Mouse (Mus musculus) natural killer cell, adult 2 months (primary cell): ENCODE measurements at regions not wholly inside any gene's neighbourhood (a gene's known extent, or its start where the extent isn't known, plus 50 kb on each side); places are given as distances from the start of the nearest gene placed in this dataset.

ENCODE experiments used
- DNase-seq, 2 experiments: peaks; one replicate each; pipeline ENCODE4 v3.0.0; 2022; ENCODE audit warnings: low spot score in 2 of 2

DNA sequence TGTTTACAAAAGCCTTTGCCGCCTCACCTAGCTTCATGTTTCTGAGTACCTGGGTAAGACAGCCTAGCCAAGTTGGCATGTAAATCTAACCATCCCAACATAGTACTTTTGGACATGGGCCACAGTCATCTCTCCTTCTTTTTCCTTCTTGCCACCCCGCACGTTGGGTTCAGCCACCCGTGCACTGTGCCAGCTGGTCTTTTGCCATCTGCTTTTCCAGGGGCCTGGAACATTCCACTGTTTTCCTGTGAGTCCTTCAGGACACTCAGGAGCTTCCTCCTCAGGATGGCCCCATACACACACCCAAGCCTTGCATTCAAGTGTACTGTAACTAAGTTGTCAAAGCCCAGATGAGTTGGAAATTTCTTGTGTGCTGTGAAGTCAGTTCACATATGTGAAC, 132.2 kb upstream of the Jun start:
- no peak for DNase-seq

GRCm38 (mm10) chr4:95185113-95185915, 133.3 kb upstream of the Jun start:
- no peak for DNase-seq

DNA sequence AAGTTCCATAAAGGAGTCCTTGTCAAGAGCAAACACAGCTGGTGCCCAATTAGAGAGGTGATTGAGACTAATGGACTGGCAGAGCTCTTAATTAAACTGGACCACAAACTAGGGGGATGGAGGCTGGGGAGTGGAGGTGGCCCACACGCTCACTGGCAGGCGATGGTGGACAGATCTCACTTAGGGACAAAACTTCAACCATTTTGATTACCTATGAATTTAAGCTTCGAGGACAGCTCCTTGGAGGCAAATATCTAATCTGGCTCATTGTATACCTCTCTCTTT, 133.8 kb upstream of the Jun start:
- no peak for DNase-seq

- no peak for DNase-seq
Observed at GRCm38 (mm10) chr4:95188107-95188506, 136.1 kb upstream of the Jun start.

- DNase-seq: no peak
Observed at GRCm38 (mm10) chr4:95191654-95192406, 139.8 kb upstream of the Jun start.

DNA sequence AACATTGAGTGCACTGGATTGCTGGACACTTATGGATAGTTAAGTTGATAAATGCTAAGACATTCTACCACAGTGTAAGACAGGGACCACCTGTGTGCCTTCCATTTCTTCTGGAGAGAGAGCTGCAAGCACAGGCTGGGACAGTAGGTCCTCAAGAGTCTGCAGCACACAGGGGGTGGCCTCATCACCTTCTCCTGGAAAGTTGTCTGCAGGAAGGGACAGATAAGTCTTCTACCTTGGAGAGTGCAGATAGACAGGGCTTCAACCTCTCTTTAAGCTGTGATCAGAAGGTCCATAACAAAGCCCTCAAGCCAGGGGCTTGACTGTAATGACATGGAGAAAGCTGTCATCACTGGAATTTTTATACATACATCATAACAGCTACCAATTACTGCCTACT, 140.5 kb upstream of the Jun start:
- DNase-seq: no peak

DNA sequence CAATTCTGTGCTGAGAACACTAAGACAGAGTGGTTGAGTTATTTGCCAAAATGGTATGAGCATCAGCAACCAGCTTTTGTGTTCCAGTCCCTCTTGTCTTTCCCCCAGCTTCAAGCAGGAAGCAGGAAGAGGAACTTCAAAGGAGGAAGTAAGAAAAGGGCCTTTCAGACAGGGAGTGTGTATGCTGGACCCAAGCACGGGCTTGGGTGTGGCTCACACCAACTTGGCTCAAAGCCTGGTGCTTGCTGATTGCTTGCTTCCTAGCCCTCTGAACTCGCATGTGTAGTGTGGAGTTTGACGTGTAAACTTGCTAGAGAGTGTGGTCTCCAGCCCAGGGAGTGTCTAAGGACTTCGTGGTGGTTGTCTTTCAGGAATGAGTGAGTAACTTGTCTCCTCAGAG, 141.0 kb upstream of the Jun start:
- peak; percentile 36 to 48 for DNase-seq

DNA sequence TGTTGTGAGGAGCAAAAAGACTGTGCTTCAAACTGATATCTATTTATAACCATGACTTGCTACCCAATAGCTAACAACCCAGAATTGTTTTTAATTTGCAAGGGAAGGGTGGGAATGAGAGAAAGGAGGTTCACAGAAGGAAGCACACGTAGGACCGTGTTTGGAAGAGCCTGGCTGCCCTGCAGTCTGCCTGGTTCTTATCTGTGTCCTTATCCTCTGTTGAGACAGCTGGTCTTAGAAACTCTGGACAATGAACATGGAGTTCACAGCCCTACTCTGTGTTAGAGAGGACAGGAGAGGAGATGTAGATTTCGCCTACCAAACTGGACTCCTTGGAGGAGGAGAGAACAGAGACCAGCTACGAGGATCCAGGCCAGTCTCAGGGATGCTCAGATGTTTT, 141.5 kb upstream of the Jun start:
- no peak for DNase-seq

DNA sequence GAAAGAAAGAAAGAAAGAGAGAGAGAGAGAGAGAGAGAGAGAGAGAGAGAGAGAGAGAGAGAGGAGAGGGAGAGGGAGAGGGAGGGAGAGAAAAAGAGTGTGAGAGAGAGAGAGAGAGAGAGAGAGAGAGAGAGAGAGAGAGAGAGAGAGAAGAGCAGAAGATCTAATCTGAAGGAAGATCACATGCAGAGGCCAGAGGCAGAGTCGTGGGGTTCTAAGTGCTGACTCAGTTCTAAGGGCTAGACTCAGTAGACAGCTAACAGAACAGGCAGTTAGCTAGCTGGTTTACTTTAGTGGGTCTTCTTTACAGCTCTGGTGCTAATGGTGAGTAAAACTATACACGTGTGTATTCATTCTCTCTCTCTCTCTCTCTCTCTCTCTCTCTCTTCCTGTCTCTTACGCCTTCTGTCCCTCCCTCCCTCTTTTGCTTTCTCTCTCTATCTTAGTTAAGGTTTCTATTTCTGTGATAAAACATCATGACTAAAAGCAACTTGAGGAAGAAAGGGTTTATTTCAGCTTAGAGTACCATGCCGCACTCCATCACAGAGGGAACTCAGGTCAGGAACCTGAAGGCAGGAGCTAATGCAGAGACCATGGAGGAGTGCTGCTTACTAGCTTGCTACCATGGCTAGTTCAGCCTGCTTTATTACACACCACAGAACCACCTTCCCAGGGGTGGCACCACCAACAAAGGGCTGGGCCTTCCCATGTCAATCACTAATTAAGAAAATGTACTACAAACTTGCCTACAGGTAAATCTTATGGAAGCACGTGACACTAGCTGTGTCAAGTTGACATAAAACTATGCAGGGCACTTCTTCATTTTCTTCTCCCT, 142.8 kb upstream of the Jun start:
- DNase-seq: no peak

- DNase-seq: peak in 1 of 2 experiments; percentile 49
Observed at GRCm38 (mm10) chr4:95196106-95196505, 144.1 kb upstream of the Jun start.

DNA sequence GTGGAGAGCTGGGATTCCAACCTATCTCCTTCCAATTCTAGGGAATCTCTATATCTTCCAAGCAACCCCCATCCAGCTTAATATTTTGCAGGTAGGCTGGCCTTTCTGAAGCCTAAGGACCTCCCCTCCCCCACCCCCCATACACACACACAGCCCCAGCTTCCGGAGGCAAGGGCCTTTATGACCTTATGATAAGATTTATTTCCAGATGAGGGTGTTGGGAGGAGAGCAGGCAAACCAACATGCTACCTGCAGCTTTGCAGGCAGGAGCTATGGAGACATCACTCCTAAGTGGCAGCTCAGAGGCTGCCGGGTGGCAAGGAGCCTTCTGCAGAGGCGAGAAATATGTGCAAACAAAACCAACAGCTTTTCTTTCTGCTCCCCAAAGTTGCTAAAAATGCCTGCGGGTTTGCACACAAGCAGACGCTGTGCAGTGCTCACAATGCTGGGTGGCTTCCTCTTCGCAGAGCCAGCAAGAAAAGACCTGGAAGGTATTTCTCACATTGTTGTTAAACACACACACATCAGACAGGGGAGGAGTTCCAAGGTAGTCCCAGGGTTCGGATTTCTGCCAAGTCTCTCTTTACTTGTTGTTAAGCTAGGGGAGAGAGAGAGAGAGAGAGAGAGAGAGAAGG, 145.2 kb upstream of the Jun start:
- no peak for DNase-seq

DNA sequence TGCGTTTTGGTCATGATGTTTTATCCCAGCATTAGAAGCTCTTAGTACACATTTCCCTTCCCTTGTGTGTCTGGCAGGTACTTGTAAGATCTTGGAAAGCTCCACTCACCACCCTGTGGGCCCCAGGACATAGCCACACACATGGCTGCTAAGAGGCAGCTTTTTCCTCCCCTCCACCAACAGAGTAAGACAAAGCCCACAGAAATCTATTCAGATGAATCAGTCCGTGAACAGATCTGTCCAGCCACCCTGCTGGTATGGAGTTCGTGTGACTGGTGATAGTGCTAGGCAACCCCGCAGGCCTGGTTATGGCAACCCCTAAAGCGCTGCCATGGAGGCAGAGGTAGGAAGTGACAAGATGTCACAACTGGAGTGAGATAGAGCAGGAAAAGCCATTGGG, 147.4 kb upstream of the Jun start:
- no peak for DNase-seq

- no peak for DNase-seq
Observed at GRCm38 (mm10) chr4:95200130-95200529, 148.1 kb upstream of the Jun start.

- no peak for DNase-seq
Observed at GRCm38 (mm10) chr4:95202478-95202877, 150.5 kb upstream of the Jun start.

- no peak for DNase-seq
Observed at GRCm38 (mm10) chr4:95203577-95203976, 151.6 kb upstream of the Jun start.

- no peak for DNase-seq
Observed at GRCm38 (mm10) chr4:95205372-95205771, 153.3 kb upstream of the Jun start.

GRCm38 (mm10) chr4:95207783-95208182, 155.8 kb upstream of the Jun start:
- DNase-seq: no peak

- DNase-seq: no peak
Observed at GRCm38 (mm10) chr4:95208827-95209226, 156.8 kb upstream of the Jun start.

DNA sequence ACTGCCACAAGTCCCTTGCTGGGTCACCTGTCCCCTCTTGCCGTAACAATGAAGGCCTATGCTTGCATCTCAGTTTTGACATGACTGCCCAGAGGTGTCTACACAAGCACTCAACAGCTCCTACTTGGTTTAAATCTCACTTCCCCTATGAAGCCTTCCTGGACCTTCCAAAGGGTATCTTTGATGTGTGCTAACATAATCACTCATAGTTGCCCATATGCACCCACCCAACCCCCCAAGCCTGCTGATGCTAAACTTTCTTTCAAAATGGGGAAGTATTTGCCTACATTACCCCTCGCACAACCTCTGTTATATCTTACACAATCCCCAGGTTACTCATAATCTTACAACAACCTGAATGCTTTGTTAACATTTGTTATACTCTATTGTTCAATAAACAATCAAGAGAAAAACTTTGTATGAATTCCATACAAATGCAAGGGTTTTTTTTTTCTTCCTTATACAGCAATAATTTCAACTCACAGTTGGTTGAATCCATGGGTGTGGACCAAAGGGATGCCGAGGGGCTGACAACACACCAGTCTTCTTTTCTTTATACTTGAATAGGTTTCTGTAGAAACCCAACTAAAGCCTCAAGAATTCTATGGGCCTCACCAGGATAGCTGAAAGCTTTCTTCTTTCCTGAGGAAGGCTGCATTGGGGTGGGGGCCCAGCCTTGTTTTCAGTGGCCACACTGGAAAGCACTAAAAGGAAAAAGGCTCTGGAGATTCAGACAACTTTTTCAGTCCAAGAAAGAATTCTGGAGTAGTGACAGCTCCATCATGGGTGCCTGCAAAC, 157.5 kb upstream of the Jun start:
- peak in 1 of 2 experiments; percentile 34 for DNase-seq

GRCm38 (mm10) chr4:95212561-95212960, 160.5 kb upstream of the Jun start:
- no peak for DNase-seq

DNA sequence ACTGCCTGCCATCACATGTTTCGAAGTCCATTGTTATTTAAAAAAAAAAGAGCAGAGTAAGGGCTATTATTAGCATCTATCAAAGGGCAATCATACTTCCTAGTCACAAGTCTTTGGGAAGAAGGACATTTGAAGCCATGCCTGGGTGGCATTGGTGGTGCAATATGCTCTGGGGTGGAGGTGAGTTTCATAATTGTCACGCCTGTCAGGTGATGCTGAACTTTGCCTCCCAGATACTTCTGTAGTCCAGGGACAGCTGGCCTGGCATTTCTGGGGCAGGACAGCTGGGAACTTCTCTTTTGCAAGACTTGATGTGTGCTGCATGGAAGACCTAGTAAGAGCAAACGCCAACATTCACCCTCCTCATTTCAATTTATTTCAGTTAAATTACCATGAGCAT, 161.0 kb upstream of the Jun start:
- no peak for DNase-seq
